Mouse (Mus musculus) stomach, embryonic 14.5 days (tissue): Measurements from ENCODE around the gene Samd11. TPM values are rescaled to one million over a fixed set of nuclear protein-coding genes. Genes with fewer than 3 reads are reported as not detected.

Experiments used
- microRNA-seq: library from miRNA; unstranded; fragments of <30 nt; microRNA quantifications from one replicate; pipeline ENCODE4, GENCODE M21; 2016
- polyA plus RNA-seq: library from polyadenylated mRNA; unstranded; fragments of >200 nt; fragmentation: Nextera tagmentation; extraction: Ambion mirVana; gene quantifications from 2 replicates; pipeline ENCODE4 v1.2.1, GENCODE M21; 2014

Samd11 gene
- polyA plus RNA-seq, 1 experiment from 2014 or later: not detected

Small RNAs within 50 kb of the gene (microRNA-seq; reads per million reads assigned to microRNA genes)
- 4.4 reads per million, percentile 11 among the genes with 10 or more reads in this experiment for gene Mir7658

Other genes with a start within 250 kb of the Samd11 start
- 0.34 and 0.41 TPM in 2 replicates for gene Tnfrsf4, start 241.8 kb downstream of the Samd11 start, polyA plus RNA-seq
- gene Tnfrsf18, start 229.5 kb downstream of the Samd11 start, polyA plus RNA-seq: 2.7 and 3.2 TPM in 2 replicates
- gene Ttll10, start 196.2 kb downstream of the Samd11 start, polyA plus RNA-seq: 6.0 and 6.2 TPM in 2 replicates
- 35.9 and 38.4 TPM in 2 replicates for gene 9430015G10Rik, start 145.7 kb downstream of the Samd11 start, polyA plus RNA-seq
- gene Rnf223, start 125.1 kb downstream of the Samd11 start, polyA plus RNA-seq: 0.19 and 0.45 TPM in 2 replicates
- 83.0 and 84.1 TPM in 2 replicates for gene Agrn, start 58.2 kb downstream of the Samd11 start, polyA plus RNA-seq
- gene Isg15, start 54.8 kb downstream of the Samd11 start, polyA plus RNA-seq: 0.48 and 1.3 TPM in 2 replicates
- gene AW011738, start 52.4 kb downstream of the Samd11 start, polyA plus RNA-seq: 0.41 and 0.82 TPM in 2 replicates
- gene Perm1, start 39.8 kb downstream of the Samd11 start, polyA plus RNA-seq: 0.55 and 1.3 TPM in 2 replicates
- 21.2 and 22.8 TPM in 2 replicates for gene Plekhn1, start 20.8 kb downstream of the Samd11 start, polyA plus RNA-seq
- 75.6 and 79.8 TPM in 2 replicates for gene Noc2l, start 19.6 kb downstream of the Samd11 start, polyA plus RNA-seq
- gene Vmn2r-ps159, start 75.4 kb upstream of the Samd11 start, polyA plus RNA-seq: not detected in 2 replicates